Mouse (Mus musculus): Measurements from ENCODE around the gene Kctd15.

The Kctd15 gene

DNA sequence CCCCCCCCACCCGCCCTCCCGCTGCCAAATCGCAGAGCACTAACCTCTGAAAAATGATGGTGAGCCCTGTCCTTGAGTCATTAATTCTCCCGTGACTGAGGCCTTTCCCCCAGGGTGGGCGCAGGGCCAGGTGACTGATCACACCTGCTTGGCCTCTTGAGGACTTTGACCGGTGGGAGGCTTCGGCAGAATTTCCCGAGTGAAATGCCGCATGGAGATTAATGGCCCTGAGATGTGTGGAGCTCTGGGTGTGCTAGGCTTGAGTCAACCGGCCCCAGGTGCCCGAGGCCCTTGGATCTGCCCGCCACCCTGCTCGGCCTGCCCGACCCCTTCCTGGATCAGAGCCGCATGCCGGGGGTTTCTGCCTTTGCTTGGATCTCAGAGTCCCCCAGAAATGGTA, 11.3 kb upstream of the Kctd15 start:
- DNase-seq (ENCODE audit: extremely low read depth, low read depth, low spot score), result no peak

GRCm38 (mm10) chr7:34663145-34663544, 6.6 kb upstream of the Kctd15 start:
- no peak for DNase-seq (ENCODE audit: extremely low read depth, low read depth, low spot score)

GRCm38 (mm10) chr7:34662227-34662626, 5.7 kb upstream of the Kctd15 start:
- no peak for DNase-seq (ENCODE audit: extremely low read depth, low read depth, low spot score)

DNA sequence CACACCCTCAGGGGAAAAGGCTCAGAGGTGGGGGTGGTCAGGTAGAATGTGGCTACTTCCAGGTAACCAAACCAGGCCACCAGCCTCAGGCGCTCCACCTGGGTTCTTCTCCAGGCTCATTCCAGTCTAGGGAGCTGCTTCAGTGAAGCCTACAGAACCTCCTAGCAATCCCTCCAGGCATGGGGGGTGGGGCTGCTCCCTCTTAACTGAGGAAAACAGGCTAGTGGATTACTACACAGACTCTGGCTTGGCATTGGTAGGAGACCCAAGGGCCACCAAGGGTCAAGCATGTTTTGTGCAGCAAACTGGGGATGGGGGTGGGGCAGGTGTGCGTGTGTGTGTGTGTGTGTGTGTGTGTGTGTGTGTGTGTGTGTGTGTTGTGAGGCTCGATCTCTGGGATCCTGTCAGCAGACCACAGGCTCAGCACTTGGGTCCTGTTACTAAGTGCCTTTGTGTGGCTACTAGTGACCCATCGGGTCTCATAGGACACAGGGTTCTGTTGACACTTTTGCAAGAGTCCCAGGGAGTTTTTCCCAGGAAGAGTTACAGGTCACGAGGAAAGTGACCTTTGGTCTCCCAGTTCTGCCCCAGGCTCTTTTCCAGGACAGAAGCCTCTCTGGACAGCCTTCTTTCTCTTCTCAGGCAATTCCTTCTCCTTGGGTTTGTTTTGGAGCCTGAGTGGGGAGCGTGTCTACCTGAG, 3.0 kb upstream of the Kctd15 start:
- no peak for DNase-seq (ENCODE audit: extremely low read depth, low read depth, low spot score)

GRCm38 (mm10) chr7:34655086-34655839, 1.3 kb downstream of the Kctd15 start:
- DNase-seq (ENCODE audit: extremely low read depth, low read depth, low spot score), result no peak

GRCm38 (mm10) chr7:34654441-34655085, 2.0 kb downstream of the Kctd15 start:
- no peak for DNase-seq (ENCODE audit: extremely low read depth, low read depth, low spot score)

GRCm38 (mm10) chr7:34653731-34654440, 2.6 kb downstream of the Kctd15 start:
- no peak for DNase-seq (ENCODE audit: extremely low read depth, low read depth, low spot score)

DNA sequence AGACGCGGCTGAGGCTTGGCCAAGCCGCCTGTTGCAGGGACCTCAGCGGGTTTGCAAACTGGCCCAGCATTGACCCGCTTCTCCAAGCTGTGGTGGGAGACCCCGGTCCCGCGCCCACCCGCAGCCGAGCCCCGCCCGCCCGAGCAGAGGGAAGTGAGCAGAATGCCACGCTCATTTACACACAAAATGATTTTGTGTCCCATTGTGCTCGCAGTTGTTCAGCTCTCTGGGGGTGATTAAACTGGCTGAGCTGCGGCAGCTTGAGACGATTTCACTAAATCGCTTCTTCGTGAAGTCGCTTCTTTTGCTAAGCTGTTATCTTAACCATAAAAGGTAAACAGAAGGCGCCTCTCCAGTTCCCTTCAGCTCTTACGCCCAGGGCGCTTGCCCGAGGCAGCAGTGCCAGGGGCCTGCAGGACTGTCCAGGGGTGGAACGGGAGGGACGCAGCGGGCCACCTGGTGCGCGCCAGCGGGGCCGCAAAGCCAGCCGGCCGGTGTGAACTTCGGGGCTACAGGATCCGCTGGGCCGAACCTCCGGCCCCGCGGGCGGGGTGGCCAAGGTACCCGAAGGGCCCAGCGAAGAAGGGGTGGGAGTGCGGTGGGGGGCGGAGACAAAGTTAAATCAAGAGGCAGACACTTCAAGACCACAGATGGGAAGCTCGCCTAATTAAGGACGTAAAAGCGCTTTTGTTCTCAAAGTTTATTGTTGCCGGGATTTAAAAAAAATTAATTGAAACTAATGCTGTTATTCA, 3.6 kb downstream of the Kctd15 start:
- DNase-seq (ENCODE audit: extremely low read depth, low read depth, low spot score), result no peak

- DNase-seq (ENCODE audit: extremely low read depth, low read depth, low spot score), result no peak
These were observed 5.2 kb downstream of the Kctd15 start for GRCm38 (mm10) chr7:34651381-34651780.

- no peak for DNase-seq (ENCODE audit: extremely low read depth, low read depth, low spot score)
These were observed 9.5 kb downstream of the Kctd15 start for GRCm38 (mm10) chr7:34647052-34647451.

GRCm38 (mm10) chr7:34646144-34646795, 10.3 kb downstream of the Kctd15 start:
- no peak for DNase-seq (ENCODE audit: extremely low read depth, low read depth, low spot score)

GRCm38 (mm10) chr7:34645623-34646022, 10.9 kb downstream of the Kctd15 start:
- DNase-seq (ENCODE audit: extremely low read depth, low read depth, low spot score), result no peak

DNA sequence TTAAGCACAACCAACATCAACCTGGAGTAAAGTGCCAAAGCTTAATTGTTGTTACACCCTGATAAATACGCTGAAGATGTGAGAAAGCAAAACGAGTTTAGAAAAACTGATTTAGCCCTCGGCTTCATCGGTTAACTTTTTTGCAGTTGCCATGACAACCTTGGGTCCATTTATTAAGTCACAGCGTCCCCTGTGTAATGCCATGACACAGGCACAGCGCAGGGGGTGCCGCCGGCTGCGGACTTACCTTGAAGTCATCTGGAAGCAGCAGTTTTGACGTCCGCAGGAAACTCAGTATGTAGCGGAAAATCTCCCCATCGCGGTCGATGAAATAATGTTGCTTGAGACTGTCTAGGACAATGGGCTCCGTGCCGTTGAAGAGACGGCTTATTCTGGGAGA, 11.9 kb downstream of the Kctd15 start:
- DNase-seq (ENCODE audit: extremely low read depth, low read depth, low spot score), result no peak

GRCm38 (mm10) chr7:34643329-34643728, 13.2 kb downstream of the Kctd15 start:
- no peak for DNase-seq (ENCODE audit: extremely low read depth, low read depth, low spot score)

DNA sequence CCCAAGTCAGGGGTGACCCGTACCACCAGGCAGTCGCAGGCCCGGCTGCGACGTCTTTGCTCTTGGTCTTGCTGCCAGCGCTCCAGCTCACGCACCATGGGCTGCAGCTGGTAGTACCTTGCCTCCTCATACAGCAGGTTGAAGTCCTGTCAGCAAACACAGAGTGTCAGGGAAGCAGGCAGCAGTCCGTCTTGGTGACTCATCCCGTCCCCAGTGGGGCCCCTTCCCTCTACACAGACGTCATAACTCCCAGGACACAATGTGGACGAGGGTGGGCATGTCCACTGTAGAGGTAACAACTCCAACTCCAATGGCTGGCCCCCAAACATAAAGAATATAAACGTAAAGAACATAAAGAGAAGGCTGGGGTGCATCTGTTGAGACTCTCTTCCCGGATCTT, 14.6 kb downstream of the Kctd15 start:
- DNase-seq (ENCODE audit: extremely low read depth, low read depth, low spot score), result no peak

DNA sequence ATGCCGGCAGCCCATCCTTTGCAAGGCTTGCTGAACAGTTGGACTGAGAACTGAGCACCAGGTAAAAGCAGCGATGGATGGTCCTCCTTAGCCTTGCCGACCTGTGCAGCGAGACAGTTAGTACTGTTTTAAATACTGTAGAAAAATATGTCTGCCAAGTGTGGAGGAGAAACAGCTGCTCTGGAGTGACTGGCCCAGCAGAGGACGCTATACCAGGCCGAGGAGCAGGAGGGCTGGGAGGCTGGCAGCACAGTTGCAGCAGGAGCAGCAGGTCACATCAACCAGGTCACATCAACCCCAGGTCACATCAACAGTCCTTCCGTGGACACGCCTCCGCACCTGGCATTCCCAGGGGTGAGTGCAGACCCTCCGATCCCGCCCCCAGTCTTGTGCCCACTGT, 16.7 kb downstream of the Kctd15 start:
- DNase-seq (ENCODE audit: extremely low read depth, low read depth, low spot score), result no peak

DNA sequence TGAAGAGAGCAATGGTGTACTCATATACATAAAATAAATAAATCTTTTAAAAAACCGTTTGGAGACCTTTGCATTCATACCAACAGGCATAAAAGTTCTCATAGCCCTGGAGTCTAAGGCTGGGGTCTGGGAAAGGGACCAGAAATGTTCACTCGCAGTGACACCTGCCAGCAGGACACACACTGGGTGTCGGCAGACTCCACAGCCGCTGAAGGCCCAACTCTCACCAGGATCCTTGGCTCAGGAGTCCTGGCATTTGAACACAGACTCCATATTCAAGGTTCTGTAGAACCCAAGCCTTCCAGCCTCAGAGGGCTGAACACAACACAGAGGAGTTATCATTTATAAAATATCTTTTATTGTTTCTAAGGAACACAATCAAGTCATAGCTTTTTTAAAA, 19.9 kb downstream of the Kctd15 start:
- DNase-seq (ENCODE audit: extremely low read depth, low read depth, low spot score), result no peak

- DNase-seq (ENCODE audit: extremely low read depth, low read depth, low spot score), result no peak
These were observed 23.4 kb downstream of the Kctd15 start for GRCm38 (mm10) chr7:34632966-34633742.

Measured in fat pad, adult 2 months (tissue).